Mouse (Mus musculus) naive thymus-derived CD4-positive, alpha-beta T cell, adult 2 months (primary cell): Measurements from ENCODE around the gene 4833420G17Rik.
A peak's percentile ranks its signal among the peaks of the same experiment; 100 is the strongest.
"Not testable (repeated sequence)": the region's sequence is repeated elsewhere in the genome, so short reads cannot be mapped to it uniquely, and the experiment has no call there.

Experiments
- DNase-seq: peaks from one replicate; pipeline ENCODE4 v3.0.0-alpha.2; 2011; ENCODE audit warnings: low read depth

4833420G17Rik gene

DNA sequence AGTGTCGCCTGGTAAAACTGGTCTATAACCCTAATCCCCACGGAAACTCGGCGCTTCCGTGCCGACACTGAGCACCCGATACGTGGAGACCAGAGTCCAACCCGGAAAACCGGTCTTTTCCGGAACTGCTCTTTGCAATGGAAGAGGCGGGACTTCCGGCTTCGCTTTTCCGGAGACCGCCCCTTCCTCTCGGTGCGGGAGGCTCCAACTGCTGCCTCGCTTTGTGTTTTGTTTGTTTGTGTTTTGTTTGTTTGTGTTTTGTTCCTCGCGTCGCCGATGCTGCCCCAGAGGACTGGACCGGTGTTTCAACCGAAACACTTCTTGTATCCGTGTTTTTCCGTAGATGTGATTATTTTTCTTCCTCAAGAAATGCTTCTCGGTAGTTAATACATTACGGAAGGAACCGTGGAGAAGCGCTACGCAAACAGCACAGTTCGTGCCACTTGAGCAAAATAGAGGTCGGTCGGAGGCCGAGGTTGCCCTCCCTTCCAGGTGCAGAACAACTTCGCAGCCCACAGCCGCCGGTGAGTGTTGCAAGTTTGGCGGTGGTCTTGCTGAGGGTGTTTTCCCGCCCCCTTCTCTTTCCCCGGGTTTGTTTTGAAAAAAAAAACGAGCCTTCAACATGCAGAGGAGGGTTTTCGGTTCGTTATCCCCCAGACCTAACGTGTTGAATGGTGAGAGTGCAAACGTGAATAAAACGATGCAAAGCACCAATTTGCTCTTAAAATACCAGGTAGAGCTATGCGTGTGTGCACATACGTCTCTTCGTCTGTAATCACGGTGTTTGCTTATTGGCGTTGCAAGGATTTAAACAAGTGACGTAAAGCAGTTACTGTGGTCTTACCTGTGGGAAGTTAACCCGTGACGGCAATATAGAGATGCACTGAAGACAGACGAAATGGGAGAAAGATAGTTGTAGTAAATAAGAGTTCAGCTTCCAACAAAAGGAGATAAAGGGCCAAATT, at the start of gene 4833420G17Rik:
Gene 4833420G17Rik, plus strand, starts transcription at position 173 of the 965 bp plus-strand sequence.
- DNase-seq, result peak; percentile 93

DNA sequence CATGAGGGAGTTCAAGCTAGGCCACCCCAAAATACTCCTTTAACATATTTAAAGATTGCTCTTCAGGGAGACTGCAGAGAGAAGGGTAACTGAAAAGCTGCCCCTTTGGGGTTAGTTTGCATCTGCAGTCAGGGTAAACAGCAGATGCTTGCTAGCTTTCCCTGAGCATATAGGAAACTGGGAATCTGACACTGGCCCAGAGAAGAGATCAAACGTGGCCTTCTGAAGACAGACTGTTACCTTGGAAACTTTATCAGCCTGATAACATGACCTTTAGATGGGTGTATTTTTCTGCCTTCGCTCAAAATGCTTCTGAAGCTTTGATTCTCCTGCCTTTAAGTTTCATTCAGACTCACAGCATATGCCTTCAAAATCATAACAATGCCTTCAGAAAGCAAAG, 49.5 kb upstream of the 4833420G17Rik start:
- no peak for DNase-seq

DNA sequence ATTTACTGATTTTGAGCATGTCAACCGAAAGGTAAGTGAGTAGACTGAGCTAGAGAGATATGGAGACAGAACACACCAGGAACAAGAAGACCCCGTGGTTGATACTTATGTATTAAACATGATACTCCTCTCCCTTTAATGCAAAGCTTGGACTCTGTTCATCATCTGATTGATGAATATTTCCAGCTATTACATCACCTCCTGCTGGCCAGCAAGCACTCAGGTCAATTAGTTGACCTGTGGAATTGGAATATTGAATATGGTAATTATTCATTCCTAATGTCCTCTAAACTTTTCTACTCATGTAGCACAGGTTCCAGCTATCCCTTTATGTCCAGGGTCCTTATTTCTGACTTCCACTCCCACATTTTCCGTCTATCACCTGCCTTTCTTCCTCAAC, 44.1 kb upstream of the 4833420G17Rik start:
- DNase-seq, result no peak

DNA sequence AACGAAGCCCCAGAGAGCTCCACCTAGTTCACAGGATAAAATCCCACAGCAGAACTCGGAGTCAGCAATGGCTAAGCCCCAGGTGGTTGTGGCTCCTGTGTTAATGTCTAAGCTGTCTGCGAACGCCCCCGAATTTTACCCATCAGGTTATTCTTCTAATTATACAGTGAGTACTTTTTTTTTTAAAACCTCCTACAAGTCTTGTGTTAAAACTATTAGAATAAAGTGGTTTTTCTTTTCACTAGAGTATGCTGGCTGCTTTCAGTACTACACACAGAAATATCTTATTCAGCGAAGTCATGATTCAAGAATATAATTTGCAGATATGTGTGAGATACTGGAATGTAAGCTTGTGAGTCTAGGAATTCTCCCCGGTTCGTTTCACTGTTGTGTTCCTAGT, 32.4 kb upstream of the 4833420G17Rik start:
- peak; percentile 17 for DNase-seq

DNA sequence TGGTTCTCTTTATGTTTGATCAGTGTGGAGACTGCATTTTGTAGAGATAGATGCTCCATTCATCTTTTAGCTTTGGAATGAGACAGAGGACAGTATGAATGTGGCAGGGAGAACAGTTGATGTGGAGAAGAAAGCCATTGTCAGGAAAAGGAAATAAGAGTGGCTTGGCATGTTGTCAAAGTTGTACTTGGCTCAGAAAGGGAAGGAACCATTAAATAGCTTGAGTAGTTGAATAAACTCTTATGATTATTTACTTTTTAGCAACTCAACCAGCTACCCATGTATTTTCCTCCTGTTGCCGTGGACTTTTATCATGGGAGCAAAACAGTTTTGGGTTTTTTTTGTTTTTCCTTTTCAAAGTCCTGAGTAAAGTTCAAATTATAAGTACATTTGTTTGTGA, 30.5 kb upstream of the 4833420G17Rik start:
- no peak for DNase-seq

DNA sequence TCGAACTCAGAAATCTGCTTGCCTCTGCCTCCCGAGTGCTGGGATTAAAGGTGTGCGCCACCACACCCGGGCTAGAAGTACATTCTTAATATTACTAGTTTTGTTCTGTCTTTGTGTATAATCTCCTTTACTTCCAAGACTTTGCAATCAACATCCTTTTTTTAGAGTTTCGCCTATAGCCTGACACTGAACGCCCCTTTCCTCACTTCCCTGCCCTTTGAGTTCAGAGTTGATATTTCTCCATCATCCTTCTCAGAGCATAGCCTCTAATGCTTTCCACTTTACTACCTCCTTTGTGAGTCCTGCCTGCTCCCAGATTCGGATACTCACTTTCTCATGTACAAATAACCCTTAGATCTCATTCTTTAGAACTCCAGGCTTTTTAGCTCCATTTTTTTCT, 28.2 kb upstream of the 4833420G17Rik start:
- DNase-seq, result no peak

DNA sequence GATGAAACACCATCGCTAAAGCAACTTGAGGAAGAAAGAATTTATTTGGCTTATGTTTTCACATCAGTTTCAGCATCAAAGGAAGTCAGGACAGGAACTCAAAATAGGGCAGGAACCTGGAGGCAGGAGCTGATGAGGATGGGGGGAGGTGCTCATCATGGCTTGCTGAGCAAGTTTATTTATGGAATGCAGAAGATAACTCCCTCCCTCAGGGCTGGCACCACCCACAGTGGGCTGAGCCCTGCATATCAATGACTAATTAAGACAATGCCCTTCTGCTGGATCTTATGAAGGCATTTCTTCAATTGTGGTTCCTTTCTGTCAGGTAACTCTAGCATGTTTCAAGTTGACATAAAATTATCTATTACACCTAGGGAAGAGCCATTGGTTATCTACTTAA, 20.3 kb upstream of the 4833420G17Rik start:
- DNase-seq, result no peak

DNA sequence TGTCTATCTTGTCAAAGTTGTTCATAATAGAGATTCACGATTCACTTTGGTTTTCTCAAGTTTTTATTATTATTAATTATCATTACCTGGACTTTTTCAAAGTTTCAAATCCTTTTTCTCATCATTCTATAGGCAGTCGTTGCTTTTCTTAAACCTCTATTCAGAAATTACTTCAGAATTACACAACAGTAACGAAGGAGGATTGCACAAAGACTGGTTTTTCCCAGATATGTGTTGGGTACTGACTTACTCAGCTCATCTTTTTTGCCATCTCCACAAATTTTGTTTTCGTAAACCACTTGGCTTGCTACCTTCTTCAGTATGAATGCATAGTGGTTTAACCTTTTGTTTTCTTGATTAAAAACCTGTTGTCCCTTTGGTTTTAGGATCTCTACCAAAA, 9.0 kb upstream of the 4833420G17Rik start:
- no peak for DNase-seq

DNA sequence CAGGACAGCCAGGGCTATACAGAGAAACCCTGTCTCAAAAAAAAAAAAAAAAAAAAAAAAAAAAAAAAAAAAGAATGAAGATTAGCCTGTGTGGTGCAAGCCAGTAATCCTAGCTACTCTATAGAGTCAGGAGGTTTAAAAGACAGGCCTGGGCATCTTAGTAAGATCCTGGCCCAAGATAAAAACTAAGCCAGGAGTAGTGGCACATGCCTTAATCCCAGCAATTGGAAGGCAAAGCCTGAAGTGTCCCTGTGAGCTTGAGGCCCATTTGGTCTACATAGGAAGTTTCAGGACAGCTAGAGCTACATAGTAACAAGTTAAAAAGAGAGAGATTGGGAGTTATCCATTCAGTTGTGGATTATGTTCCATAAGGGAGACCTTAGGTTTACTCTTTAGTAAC, 7.5 kb upstream of the 4833420G17Rik start:
- no peak for DNase-seq

DNA sequence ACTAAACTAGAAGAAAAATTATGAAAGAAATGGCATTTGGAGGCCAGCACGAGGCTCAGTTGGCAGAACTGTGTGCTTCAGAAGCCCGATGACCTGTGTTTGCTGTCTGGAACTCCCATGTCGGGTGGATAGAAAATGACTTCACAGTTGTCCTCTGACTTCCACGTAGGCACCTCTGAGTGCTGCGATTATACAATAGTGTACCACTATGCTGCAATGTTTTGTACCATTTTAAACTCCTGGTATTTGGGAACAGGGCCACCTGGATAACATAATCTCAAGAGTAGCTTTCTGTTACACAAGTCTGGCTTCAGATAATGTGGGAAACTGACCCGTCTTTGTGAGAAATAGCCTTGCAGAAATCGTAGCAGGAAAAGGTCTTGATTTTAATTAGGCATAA, 6.2 kb upstream of the 4833420G17Rik start:
- no peak for DNase-seq

DNA sequence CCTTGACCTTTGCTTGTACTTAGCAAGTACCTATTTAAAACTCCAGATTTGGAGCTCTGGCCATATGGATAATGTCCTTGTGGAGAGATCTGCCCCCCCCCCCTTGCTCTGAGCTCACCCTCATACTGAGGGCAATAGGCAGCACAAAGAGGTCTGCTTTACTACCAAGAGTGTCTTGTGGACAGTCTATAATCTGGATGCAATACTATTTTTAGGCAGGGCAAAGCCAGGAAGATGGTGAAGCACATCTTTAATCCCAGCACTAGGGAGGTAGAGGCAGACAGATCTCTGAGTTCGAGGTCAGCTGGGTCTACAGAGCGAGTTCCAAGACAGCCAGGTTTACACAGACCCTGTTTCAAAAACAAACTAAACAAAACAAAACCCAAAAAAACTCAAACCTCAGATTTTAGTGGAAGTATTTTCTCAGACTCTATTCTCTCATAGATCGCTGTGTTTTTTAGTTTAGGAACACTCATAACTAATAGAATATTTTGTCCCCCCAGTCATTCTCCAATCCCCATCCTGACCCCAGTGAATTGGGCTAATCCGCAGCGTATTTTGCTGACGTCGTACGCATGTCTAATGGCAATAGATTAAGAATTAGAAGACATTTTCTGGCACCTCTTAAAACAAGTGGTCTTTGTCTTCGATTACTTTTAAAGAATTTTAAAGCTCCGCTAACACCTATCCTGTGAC, 520 bp upstream of the 4833420G17Rik start:
- no peak for DNase-seq

DNA sequence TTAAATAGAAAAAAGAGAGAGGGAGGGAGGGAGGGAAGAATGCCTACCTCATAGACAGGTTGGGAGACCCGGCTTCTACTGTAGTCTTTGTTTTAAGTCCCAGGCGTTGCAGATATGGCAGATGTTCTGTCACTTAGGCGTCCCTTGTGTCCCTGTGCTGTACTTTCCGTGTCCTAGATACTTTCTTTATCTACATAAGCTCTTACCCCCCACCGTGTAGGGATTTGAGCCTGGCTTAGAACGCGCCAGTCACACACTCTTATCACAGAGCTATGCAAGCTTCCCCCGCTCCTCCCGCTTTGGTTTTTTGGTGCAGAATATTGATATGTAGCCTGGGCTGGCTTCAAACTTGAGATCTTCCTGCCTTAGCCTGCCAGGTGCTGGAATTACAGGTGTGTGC, 14.1 kb downstream of the 4833420G17Rik start:
- DNase-seq, result no peak

DNA sequence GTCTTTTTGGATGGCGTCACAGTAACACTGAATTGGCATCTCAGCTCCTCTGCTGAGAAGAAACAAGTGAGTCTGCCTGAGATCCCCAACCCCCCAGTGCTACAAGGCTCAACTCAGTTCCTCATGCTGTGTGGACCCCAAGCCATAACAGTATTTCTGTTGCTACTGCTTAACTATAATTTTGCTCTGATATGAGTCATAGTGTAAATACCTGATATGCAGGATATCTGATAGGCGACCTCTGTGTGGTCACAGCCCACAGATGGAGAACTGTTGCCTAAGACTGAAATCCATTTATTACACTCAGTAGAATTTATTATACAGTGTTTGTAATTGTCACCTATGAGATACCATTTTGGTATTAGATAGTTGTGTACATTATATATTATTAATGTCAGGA, 15.2 kb downstream of the 4833420G17Rik start:
- DNase-seq, result no peak

DNA sequence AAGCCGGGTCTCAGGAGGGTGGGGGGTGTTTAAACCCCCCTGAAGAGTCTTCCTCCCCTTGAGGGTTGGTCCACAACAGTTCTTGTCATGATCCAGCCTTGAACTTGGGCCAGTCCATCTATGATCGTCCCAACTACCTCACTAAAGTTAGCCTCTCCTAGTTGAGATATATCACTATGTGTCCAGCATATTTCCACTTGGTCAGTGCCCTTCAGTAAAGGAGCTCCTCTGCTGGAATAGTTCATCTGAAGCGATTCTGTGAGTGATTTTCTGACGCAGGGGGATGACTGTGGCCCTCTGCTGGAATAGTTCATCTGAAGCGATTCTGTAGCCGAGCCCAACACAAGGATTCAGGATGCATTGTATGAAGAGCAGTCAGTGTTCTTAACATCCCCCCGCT, 24.8 kb downstream of the 4833420G17Rik start:
- DNase-seq, result peak; percentile 9

DNA sequence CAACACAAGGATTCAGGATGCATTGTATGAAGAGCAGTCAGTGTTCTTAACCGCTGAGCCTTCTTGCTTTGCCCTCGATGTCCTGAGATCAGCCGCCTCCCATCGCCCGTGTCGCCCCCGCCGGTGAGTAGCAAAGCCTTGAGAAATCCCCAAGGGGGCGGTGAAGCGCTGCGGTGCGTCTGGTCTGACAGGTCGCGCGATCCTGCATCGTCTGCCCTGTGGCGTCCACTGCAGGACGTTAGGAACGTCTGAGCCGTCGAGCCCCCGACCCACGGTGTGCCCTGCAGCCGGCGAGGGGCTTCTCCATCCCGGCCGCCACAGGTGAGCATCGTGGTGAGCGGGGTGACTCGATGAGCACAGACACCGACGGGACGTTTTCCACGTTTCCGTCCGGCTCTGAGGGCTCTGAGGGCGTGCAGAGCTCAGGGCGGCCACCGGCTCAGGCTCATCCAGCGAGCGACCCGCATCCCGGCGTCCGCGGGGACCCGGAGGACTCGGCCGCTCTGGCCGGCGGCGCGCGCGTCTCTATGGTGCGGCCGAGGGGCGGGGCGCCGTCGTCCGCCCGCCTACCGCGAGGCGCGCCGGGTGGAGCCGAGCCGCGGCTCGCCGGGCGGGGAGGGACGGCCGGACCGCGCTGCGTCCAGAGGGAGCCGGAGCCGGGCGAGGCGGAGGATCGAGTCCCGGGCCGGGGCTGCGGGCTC, 25.5 kb downstream of the 4833420G17Rik start, which contains the start of the genes Tmem267 and 3110070M22Rik:
Gene Tmem267, plus strand, starts transcription at position 160 of the 701 bp plus-strand sequence.
Gene 3110070M22Rik, minus strand, starts transcription at position 504 of the 701 bp plus-strand sequence.
- DNase-seq, result peak; percentile 89

DNA sequence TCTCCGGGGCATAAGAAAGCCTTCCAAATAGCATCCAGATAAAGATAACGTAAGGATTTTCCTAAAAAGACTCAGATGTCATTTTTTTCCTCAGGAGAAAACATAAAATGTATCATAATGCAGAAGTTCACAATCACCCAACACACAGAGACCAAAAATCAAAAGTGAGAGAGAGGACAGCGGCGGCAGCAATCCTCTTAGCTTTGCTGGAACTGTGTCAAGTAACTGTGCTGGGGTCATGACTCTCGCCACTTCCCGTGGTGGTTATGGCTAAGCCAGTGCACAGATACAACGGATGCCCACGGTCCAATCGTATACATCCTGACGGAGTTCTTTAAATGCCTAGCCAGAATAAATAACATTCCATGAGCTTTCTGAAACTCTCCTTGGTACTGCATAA, 29.5 kb downstream of the 4833420G17Rik start:
- DNase-seq, result not testable (repeated sequence)

DNA sequence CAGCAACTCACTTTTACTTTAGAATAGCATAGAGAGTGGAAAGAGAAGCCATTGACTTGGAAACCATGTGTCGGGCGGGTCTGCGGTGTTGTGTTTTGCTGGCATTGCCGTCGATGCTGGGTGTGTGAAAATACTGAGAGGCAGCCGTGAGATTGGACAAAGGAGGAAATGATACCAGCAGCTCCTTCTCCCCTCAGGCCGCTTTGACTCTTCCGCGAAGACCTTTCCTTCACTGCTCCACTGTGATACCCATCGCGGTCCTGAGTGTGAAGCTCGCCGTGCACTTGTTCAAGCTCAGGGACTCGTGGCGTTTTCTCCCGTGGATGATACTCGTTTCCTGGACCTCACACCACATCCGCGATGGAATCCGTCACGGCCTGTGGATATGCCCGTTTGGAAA, 32.4 kb downstream of the 4833420G17Rik start:
- DNase-seq, result not testable (repeated sequence)
